Mouse (Mus musculus): ENCODE measurements around the gene Padi1. TPM values are rescaled to one million over a fixed set of nuclear protein-coding genes. Genes with fewer than 3 reads are reported as not detected.
A peak's percentile ranks its signal among the peaks of the same experiment; 100 is the strongest.

Gene Padi1
- polyA plus RNA-seq, 1 experiment = 0.08 TPM

GRCm38 (mm10) chr4:140788264-140788663 lies 57.3 kb downstream of the Padi1 start:
- no peaks in the 10 kb centered on the region for H3K27me3 ChIP-seq (ENCODE audit: control insufficient read depth, insufficient read depth, low read length)
- no peak overlapping the region for H3K27ac ChIP-seq (ENCODE audit: insufficient read depth, low read length)
- H3K4me1 ChIP-seq (ENCODE audit: control insufficient read depth, insufficient read depth, low read length) = no peaks in the 10 kb centered on the region
- no peak for DNase-seq
- H3K4me3 ChIP-seq (replicated peaks; ENCODE audit: insufficient read depth, low read depth, low read length) = no peak overlapping the region
- WGBS = 81% methylated on average over 6 of the region's 6 CpGs
- TF ChIP-seq POLR2A (IDR thresholded peaks at IDR 0.05; ENCODE audit: borderline replicate concordance, insufficient read depth, low read length) (no peak), CTCF (IDR thresholded peaks at IDR 0.05; ENCODE audit: borderline replicate concordance, insufficient read depth, low read depth, low read length) (no peak)

- Histone ChIP-seq H3K4me3 (replicated peaks; ENCODE audit: insufficient read depth, low read depth, low read length) (no peak overlapping the region), H3K4me1 (ENCODE audit: control insufficient read depth, insufficient read depth, low read length) (no peaks in the 10 kb centered on the region), H3K27me3 (ENCODE audit: control insufficient read depth, insufficient read depth, low read length) (no peaks in the 10 kb centered on the region), H3K27ac (ENCODE audit: insufficient read depth, low read length) (no peak overlapping the region)
- DNase-seq = no peak
- TF ChIP-seq CTCF (IDR thresholded peaks at IDR 0.05; ENCODE audit: borderline replicate concordance, insufficient read depth, low read depth, low read length) = no peak
- no peak for TF ChIP-seq POLR2A (IDR thresholded peaks at IDR 0.05; ENCODE audit: borderline replicate concordance, insufficient read depth, low read length)
- 35% methylated on average over 4 of the region's 4 CpGs for WGBS
Observed at GRCm38 (mm10) chr4:140787414-140787813, 58.2 kb downstream of the Padi1 start.

GRCm38 (mm10) chr4:140785217-140785616 lies 60.4 kb downstream of the Padi1 start:
- no peak for TF ChIP-seq POLR2A (IDR thresholded peaks at IDR 0.05; ENCODE audit: borderline replicate concordance, insufficient read depth, low read length)
- no peak for TF ChIP-seq CTCF (IDR thresholded peaks at IDR 0.05; ENCODE audit: borderline replicate concordance, insufficient read depth, low read depth, low read length)
- no peak overlapping the region for H3K4me3 ChIP-seq (replicated peaks; ENCODE audit: insufficient read depth, low read depth, low read length)
- H3K4me1 ChIP-seq (ENCODE audit: control insufficient read depth, insufficient read depth, low read length) = no peaks in the 10 kb centered on the region
- 65% methylated on average over 5 of the region's 5 CpGs for WGBS
- H3K27me3 ChIP-seq (ENCODE audit: control insufficient read depth, insufficient read depth, low read length) = no peaks in the 10 kb centered on the region
- H3K27ac ChIP-seq (ENCODE audit: insufficient read depth, low read length) = no peak overlapping the region
- DNase-seq = no peak

GRCm38 (mm10) chr4:140784292-140784945 lies 61.2 kb downstream of the Padi1 start:
- H3K4me3 ChIP-seq (replicated peaks; ENCODE audit: insufficient read depth, low read depth, low read length) = no peak overlapping the region
- TF ChIP-seq CTCF (IDR thresholded peaks at IDR 0.05; ENCODE audit: borderline replicate concordance, insufficient read depth, low read depth, low read length) (no peak), POLR2A (IDR thresholded peaks at IDR 0.05; ENCODE audit: borderline replicate concordance, insufficient read depth, low read length) (no peak)
- no peak overlapping the region for H3K27ac ChIP-seq (ENCODE audit: insufficient read depth, low read length)
- 94% methylated on average over 9 of the region's 9 CpGs for WGBS
- DNase-seq = no peak
- H3K27me3 ChIP-seq (ENCODE audit: control insufficient read depth, insufficient read depth, low read length) = no peaks in the 10 kb centered on the region
- H3K4me1 ChIP-seq (ENCODE audit: control insufficient read depth, insufficient read depth, low read length) = no peaks in the 10 kb centered on the region

- TF ChIP-seq POLR2A (IDR thresholded peaks at IDR 0.05; ENCODE audit: borderline replicate concordance, insufficient read depth, low read length) (no peak), CTCF (IDR thresholded peaks at IDR 0.05; ENCODE audit: borderline replicate concordance, insufficient read depth, low read depth, low read length) (no peak)
- Histone ChIP-seq H3K4me3 (replicated peaks; ENCODE audit: insufficient read depth, low read depth, low read length) (no peak overlapping the region), H3K4me1 (ENCODE audit: control insufficient read depth, insufficient read depth, low read length) (no peaks in the 10 kb centered on the region), H3K27me3 (ENCODE audit: control insufficient read depth, insufficient read depth, low read length) (no peaks in the 10 kb centered on the region), H3K27ac (ENCODE audit: insufficient read depth, low read length) (no peak overlapping the region)
- DNase-seq = no peak
- WGBS = 91% methylated on average over 9 of the region's 9 CpGs
Observed at GRCm38 (mm10) chr4:140782821-140783220, 62.8 kb downstream of the Padi1 start.

GRCm38 (mm10) chr4:140780507-140780906 lies 65.1 kb downstream of the Padi1 start:
- no peaks in the 10 kb centered on the region for H3K27me3 ChIP-seq (ENCODE audit: control insufficient read depth, insufficient read depth, low read length)
- no peaks in the 10 kb centered on the region for H3K4me1 ChIP-seq (ENCODE audit: control insufficient read depth, insufficient read depth, low read length)
- TF ChIP-seq POLR2A (IDR thresholded peaks at IDR 0.05; ENCODE audit: borderline replicate concordance, insufficient read depth, low read length) = no peak
- no peak for TF ChIP-seq CTCF (IDR thresholded peaks at IDR 0.05; ENCODE audit: borderline replicate concordance, insufficient read depth, low read depth, low read length)
- no peak for DNase-seq
- no peak overlapping the region for H3K27ac ChIP-seq (ENCODE audit: insufficient read depth, low read length)
- no peak overlapping the region for H3K4me3 ChIP-seq (replicated peaks; ENCODE audit: insufficient read depth, low read depth, low read length)
- WGBS = 65% methylated on average over 14 of the region's 14 CpGs

GRCm38 (mm10) chr4:140779803-140780397 lies 65.7 kb downstream of the Padi1 start:
- Histone ChIP-seq H3K4me3 (replicated peaks; ENCODE audit: insufficient read depth, low read depth, low read length) (no peak overlapping the region), H3K27ac (ENCODE audit: insufficient read depth, low read length) (no peak overlapping the region), H3K27me3 (ENCODE audit: control insufficient read depth, insufficient read depth, low read length) (no peaks in the 10 kb centered on the region), H3K4me1 (ENCODE audit: control insufficient read depth, insufficient read depth, low read length) (no peaks in the 10 kb centered on the region)
- WGBS = 19% methylated on average over 19 of the region's 19 CpGs
- peak; percentile 10 to 11 for DNase-seq
- TF ChIP-seq CTCF (IDR thresholded peaks at IDR 0.05; ENCODE audit: borderline replicate concordance, insufficient read depth, low read depth, low read length) (no peak), POLR2A (IDR thresholded peaks at IDR 0.05; ENCODE audit: borderline replicate concordance, insufficient read depth, low read length) (no peak)

GRCm38 (mm10) chr4:140776623-140777022 lies 69.0 kb downstream of the Padi1 start:
- DNase-seq = no peak
- H3K4me1 ChIP-seq (ENCODE audit: control insufficient read depth, insufficient read depth, low read length) = no peaks in the 10 kb centered on the region
- no peak overlapping the region for H3K4me3 ChIP-seq (replicated peaks; ENCODE audit: insufficient read depth, low read depth, low read length)
- TF ChIP-seq POLR2A (IDR thresholded peaks at IDR 0.05; ENCODE audit: borderline replicate concordance, insufficient read depth, low read length) (no peak), CTCF (IDR thresholded peaks at IDR 0.05; ENCODE audit: borderline replicate concordance, insufficient read depth, low read depth, low read length) (no peak)
- WGBS = 82% methylated on average over 13 of the region's 13 CpGs
- H3K27ac ChIP-seq (ENCODE audit: insufficient read depth, low read length) = no peak overlapping the region
- H3K27me3 ChIP-seq (ENCODE audit: control insufficient read depth, insufficient read depth, low read length) = no peaks in the 10 kb centered on the region

Data from cerebellum, adult 2 months (tissue).